Mouse (Mus musculus): ENCODE measurements around the gene Pkig.

GRCm38 (mm10) chr2:163637655-163638266 lies 20.4 kb upstream of the Pkig start:
- TF ChIP-seq CHD2 (IDR thresholded peaks at IDR 0.05; ENCODE audit: low read depth, low read length) (no peak), MAFK (IDR thresholded peaks at IDR 0.05; ENCODE audit: insufficient read depth, low read depth, low read length) (no peak), ZNF384 (IDR thresholded peaks at IDR 0.05; ENCODE audit: low read depth, low read length) (no peak), ZC3H11A (IDR thresholded peaks at IDR 0.05; ENCODE audit: borderline replicate concordance, low read depth, low read length) (no peak)
